Mouse (Mus musculus): ENCODE measurements at regions not wholly inside any gene's neighbourhood (a gene's known extent, or its start where the extent isn't known, plus 50 kb on each side); places are given as distances from the start of the nearest gene placed in this dataset.
A peak's percentile ranks its signal among the peaks of the same experiment; 100 is the strongest.

GRCm38 (mm10) chr6:93257130-93257841, 314.0 kb upstream of the Adamts9 start:
- DNase-seq (ENCODE audit: low read depth, low spot score) = no peak

- DNase-seq (ENCODE audit: low read depth, low spot score) = no peak
These were observed 310.5 kb upstream of the Adamts9 start for GRCm38 (mm10) chr6:93253746-93254145.

- DNase-seq (ENCODE audit: low read depth, low spot score) = no peak
These were observed 305.7 kb upstream of the Adamts9 start for GRCm38 (mm10) chr6:93248973-93249372.

GRCm38 (mm10) chr6:93246498-93247242, 303.4 kb upstream of the Adamts9 start:
- no peak for DNase-seq (ENCODE audit: low read depth, low spot score)

- no peak for DNase-seq (ENCODE audit: low read depth, low spot score)
These were observed 292.3 kb upstream of the Adamts9 start for GRCm38 (mm10) chr6:93235550-93235949.

GRCm38 (mm10) chr6:93232636-93233035, 289.3 kb upstream of the Adamts9 start:
- no peak for DNase-seq (ENCODE audit: low read depth, low spot score)

- no peak for DNase-seq (ENCODE audit: low read depth, low spot score)
These were observed 287.2 kb upstream of the Adamts9 start for GRCm38 (mm10) chr6:93230450-93230849.

DNA sequence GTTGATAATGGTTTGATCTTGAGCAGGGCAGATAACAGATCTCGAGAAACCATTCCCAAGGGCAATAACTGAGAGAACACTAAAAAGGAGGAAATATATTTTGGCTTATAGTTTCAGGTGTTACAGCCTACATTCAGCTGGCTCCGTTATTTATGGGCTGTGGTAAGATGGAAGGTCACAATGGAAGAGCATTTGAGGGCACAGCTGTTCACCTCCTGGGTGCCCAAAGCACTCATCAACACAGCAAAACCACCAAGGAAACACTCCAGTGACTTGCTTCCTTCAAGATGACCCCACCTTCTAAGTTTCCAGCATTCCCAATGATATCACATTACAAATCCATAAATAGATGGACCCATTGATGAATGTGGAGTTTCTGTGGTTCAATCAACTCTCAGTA, 286.0 kb upstream of the Adamts9 start:
- DNase-seq (ENCODE audit: low read depth, low spot score) = no peak

- peak; percentile 20 for DNase-seq (ENCODE audit: low read depth, low spot score)
These were observed 280.6 kb upstream of the Adamts9 start for GRCm38 (mm10) chr6:93223610-93224550.

- no peak for DNase-seq (ENCODE audit: low read depth, low spot score)
These were observed 274.8 kb upstream of the Adamts9 start for GRCm38 (mm10) chr6:93218015-93218593.

DNA sequence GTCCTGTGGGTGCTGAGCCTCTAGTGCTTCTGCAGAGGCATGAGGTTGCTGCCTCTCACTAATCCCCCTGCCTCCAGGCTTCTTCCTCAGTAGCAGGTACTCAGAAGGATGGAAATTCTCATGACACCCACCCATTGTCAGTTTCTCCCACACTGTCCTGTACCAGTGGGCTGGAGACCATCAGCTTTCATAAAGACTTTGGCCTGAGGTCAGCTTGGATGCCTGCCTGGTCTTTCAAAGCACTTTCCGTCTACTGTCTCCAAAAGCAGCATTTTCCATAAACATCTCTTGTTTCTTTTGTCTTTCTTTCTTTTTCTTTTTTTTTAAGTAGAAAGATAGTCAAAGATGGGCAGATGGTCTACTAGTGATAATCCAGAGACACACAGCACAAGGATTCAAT, 257.6 kb upstream of the Adamts9 start:
- DNase-seq (ENCODE audit: low read depth, low spot score) = no peak

DNA sequence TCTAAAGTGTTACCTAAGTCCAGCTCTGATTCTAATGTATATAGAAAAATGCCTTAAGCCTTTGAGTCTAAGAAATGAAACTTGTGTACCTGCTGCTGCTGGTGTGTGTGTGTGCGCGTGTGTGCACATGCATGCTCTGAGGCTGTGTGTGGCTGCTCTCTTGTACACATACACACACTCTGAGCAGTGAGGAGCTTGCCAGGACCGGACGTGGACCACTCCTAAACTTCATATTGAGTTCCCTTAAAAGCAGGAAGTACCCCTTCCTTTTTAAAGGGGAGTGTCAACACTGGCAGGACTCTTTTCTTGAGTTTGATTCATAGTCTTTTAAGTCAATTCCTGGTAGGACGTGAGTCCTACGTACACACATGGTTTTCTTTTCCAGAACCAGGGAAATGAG, 251.4 kb upstream of the Adamts9 start:
- no peak for DNase-seq (ENCODE audit: low read depth, low spot score)

DNA sequence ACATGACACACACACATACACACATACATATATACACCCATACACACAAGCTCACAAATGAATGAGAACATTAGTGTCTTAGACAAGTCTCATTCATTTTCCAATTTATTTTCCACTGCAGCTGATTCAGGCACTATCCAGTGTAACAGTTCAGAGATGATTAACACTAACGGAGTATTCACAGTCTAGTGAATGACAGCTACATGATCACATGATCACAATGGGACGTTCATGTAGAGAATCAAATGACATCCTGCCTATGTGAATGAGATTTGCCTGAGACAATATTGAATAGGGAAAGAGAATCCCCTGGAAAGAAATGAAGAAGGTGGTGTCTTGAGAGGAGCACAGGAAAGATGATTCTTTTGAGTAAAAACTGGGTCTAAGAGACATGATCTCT, 249.7 kb upstream of the Adamts9 start:
- no peak for DNase-seq (ENCODE audit: low read depth, low spot score)

GRCm38 (mm10) chr6:93190986-93191385, 247.7 kb upstream of the Adamts9 start:
- DNase-seq (ENCODE audit: low read depth, low spot score) = no peak

- DNase-seq (ENCODE audit: low read depth, low spot score) = no peak
These were observed 225.2 kb upstream of the Adamts9 start for GRCm38 (mm10) chr6:93168526-93168925.

GRCm38 (mm10) chr6:93167281-93167680, 224.0 kb upstream of the Adamts9 start:
- DNase-seq (ENCODE audit: low read depth, low spot score) = no peak

- no peak for DNase-seq (ENCODE audit: low read depth, low spot score)
These were observed 222.7 kb upstream of the Adamts9 start for GRCm38 (mm10) chr6:93165942-93166341.

- no peak for DNase-seq (ENCODE audit: low read depth, low spot score)
These were observed 209.3 kb upstream of the Adamts9 start for GRCm38 (mm10) chr6:93152431-93153208.

- no peak for DNase-seq (ENCODE audit: low read depth, low spot score)
These were observed 207.2 kb upstream of the Adamts9 start for GRCm38 (mm10) chr6:93150531-93150930.

GRCm38 (mm10) chr6:93149956-93150355, 206.7 kb upstream of the Adamts9 start:
- DNase-seq (ENCODE audit: low read depth, low spot score) = no peak

DNA sequence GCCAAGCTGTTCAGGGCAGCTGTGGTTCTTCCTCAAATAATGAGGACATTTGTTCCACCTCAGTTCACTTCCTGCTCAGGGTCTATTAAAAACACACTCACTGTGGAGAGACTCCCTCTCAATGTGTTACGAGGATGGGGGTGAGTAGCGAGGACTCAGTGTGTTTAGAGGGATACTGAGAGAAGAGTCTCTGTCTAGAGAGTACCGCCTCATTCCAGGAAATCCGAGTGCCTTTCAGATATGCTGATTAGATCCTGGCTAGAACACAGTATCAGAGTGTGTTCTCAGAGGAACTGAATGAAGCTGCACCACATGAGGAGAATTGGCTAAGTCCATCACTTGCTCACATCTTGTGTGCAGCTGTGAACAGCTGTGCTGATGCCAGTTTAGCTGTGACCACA, 197.0 kb upstream of the Adamts9 start:
- DNase-seq (ENCODE audit: low read depth, low spot score) = no peak

Data from brain, embryonic 18.5 days (tissue).